Mouse (Mus musculus): ENCODE measurements at regions not wholly inside any gene's neighbourhood (a gene's known extent, or its start where the extent isn't known, plus 50 kb on each side); places are given as distances from the start of the nearest gene placed in this dataset.

GRCm38 (mm10) chr10:12144691-12145090, 724.5 kb downstream of the Utrn start:
- Histone ChIP-seq H3K4me3 (ENCODE audit: low read depth, low read length) (no peak overlapping the region), H3K9me3 (replicated peaks; ENCODE audit: control insufficient read depth, low read length) (no peaks in the 10 kb centered on the region), H3K27me3 (ENCODE audit: control insufficient read depth, insufficient read depth, low read depth, low read length) (no peaks in the 10 kb centered on the region), H3K36me3 (ENCODE audit: control insufficient read depth, insufficient read depth) (no peaks in the 10 kb centered on the region), H3K4me1 (ENCODE audit: control insufficient read depth, low read depth, low read length) (no peaks in the 10 kb centered on the region), H3K4me2 (ENCODE audit: low read depth, low read length) (no peak overlapping the region), H3K27ac (ENCODE audit: low read length) (no peak overlapping the region), H3K9ac (ENCODE audit: low read depth, low read length) (no peak overlapping the region)
- 32% methylated on average over 1 of the region's 1 CpGs for WGBS (ENCODE audit: insufficient replicate concordance)
- ATAC-seq (ENCODE audit: low read depth), result no peak

DNA sequence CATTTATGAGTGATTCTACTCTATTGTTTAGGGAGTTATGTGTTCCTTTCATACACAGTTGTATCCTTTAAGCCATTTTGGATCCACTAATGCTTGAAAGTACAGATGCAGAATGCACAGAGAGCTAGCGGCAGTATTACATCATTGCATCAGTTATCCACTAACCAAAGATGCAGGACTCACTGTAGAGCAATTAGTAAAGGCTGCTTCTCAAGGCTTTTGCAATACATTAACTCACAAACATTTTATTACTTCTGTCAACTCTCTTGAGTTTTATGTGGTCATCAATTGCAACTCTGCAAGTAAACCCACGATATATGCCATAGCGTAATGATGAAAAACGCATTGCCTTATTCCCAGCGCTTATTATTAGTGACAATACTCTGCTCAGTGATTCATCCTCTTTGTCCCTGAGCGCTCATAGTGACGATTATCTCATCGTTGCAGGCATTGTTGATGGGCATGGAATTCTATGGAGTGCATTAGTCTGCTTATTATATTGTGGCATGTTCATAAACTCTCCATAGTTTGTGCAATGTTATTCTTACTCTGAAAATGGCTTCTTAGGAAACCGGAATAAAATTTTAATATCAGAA, 722.1 kb downstream of the Utrn start:
- no peak overlapping the region for H3K4me2 ChIP-seq (ENCODE audit: low read depth, low read length)
- H3K27ac ChIP-seq (ENCODE audit: low read length), result no peak overlapping the region
- no peaks in the 10 kb centered on the region for H3K9me3 ChIP-seq (replicated peaks; ENCODE audit: control insufficient read depth, low read length)
- no peaks in the 10 kb centered on the region for H3K36me3 ChIP-seq (ENCODE audit: control insufficient read depth, insufficient read depth)
- H3K4me3 ChIP-seq (ENCODE audit: low read depth, low read length), result no peak overlapping the region
- no peak for ATAC-seq (ENCODE audit: low read depth)
- H3K27me3 ChIP-seq (ENCODE audit: control insufficient read depth, insufficient read depth, low read depth, low read length), result no peaks in the 10 kb centered on the region
- WGBS (ENCODE audit: insufficient replicate concordance), result 72% methylated on average over 9 of the region's 9 CpGs
- no peak overlapping the region for H3K9ac ChIP-seq (ENCODE audit: low read depth, low read length)
- no peaks in the 10 kb centered on the region for H3K4me1 ChIP-seq (ENCODE audit: control insufficient read depth, low read depth, low read length)

DNA sequence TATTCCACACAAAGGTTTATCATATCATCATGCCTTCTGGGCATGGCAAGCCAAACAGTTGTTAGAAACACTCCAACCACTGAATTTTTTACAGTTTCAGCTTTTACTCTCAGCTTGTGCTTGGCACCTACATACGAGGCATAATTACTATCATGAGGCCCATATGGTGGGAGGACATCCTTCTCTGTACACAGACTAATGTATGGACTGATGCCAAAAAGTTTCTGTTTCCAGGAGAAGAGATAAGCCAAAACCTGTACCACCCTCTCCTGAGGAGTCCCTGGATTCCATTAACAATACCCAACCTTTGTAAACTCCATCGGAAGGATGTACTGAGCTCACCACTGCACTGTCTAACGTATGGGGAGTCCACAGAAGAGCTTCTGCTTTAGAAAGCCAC, 698.9 kb downstream of the Utrn start:
- Histone ChIP-seq H3K36me3 (ENCODE audit: control insufficient read depth, insufficient read depth) (no peaks in the 10 kb centered on the region), H3K4me2 (ENCODE audit: low read depth, low read length) (no peak overlapping the region), H3K9ac (ENCODE audit: low read depth, low read length) (no peak overlapping the region), H3K4me3 (ENCODE audit: low read depth, low read length) (no peak overlapping the region), H3K27me3 (ENCODE audit: control insufficient read depth, insufficient read depth, low read depth, low read length) (no peaks in the 10 kb centered on the region), H3K27ac (ENCODE audit: low read length) (no peak overlapping the region), H3K4me1 (ENCODE audit: control insufficient read depth, low read depth, low read length) (no peaks in the 10 kb centered on the region), H3K9me3 (replicated peaks; ENCODE audit: control insufficient read depth, low read length) (no peaks in the 10 kb centered on the region)
- no peak for ATAC-seq (ENCODE audit: low read depth)
- 51% methylated on average over 3 of the region's 3 CpGs for WGBS (ENCODE audit: insufficient replicate concordance)

GRCm38 (mm10) chr10:12174200-12174818, 694.9 kb downstream of the Utrn start:
- no peak overlapping the region for H3K27ac ChIP-seq (ENCODE audit: low read length)
- H3K36me3 ChIP-seq (ENCODE audit: control insufficient read depth, insufficient read depth), result no peaks in the 10 kb centered on the region
- no peak overlapping the region for H3K9ac ChIP-seq (ENCODE audit: low read depth, low read length)
- no peak overlapping the region for H3K4me2 ChIP-seq (ENCODE audit: low read depth, low read length)
- WGBS (ENCODE audit: insufficient replicate concordance), result 66% methylated on average over 14 of the region's 14 CpGs
- H3K9me3 ChIP-seq (replicated peaks; ENCODE audit: control insufficient read depth, low read length), result no peaks in the 10 kb centered on the region
- no peak overlapping the region for H3K4me3 ChIP-seq (ENCODE audit: low read depth, low read length)
- no peaks in the 10 kb centered on the region for H3K27me3 ChIP-seq (ENCODE audit: control insufficient read depth, insufficient read depth, low read depth, low read length)
- ATAC-seq (ENCODE audit: low read depth), result no peak
- H3K4me1 ChIP-seq (ENCODE audit: control insufficient read depth, low read depth, low read length), result no peaks in the 10 kb centered on the region

- WGBS (ENCODE audit: insufficient replicate concordance), result 53% methylated on average over 3 of the region's 3 CpGs
- H3K9me3 ChIP-seq (replicated peaks; ENCODE audit: control insufficient read depth, low read length), result no peaks in the 10 kb centered on the region
- no peaks in the 10 kb centered on the region for H3K4me1 ChIP-seq (ENCODE audit: control insufficient read depth, low read depth, low read length)
- H3K4me3 ChIP-seq (ENCODE audit: low read depth, low read length), result no peak overlapping the region
- H3K27ac ChIP-seq (ENCODE audit: low read length), result no peak overlapping the region
- H3K27me3 ChIP-seq (ENCODE audit: control insufficient read depth, insufficient read depth, low read depth, low read length), result no peaks in the 10 kb centered on the region
- no peak for ATAC-seq (ENCODE audit: low read depth)
- no peak overlapping the region for H3K4me2 ChIP-seq (ENCODE audit: low read depth, low read length)
- H3K36me3 ChIP-seq (ENCODE audit: control insufficient read depth, insufficient read depth), result no peaks in the 10 kb centered on the region
- no peak overlapping the region for H3K9ac ChIP-seq (ENCODE audit: low read depth, low read length)
Observed at GRCm38 (mm10) chr10:12175141-12175540, 694.0 kb downstream of the Utrn start.

DNA sequence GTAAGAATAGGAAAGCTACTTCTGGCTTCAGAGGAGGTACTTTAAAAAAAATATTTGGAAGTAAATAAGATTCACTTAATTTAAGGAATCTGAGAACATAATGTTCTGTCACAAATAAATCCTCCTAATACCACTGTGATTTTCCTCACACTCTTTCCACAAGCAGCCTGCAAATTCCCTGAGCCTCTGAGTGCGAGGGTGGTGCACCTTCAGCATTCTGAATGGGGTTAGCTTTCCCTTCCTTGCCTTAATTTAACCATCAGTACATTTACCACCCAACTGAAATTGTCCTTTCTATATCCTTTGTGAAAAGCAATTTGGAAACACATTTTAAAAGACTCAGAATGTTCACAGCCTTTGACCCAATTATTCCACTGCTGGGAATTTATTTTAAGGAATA, 691.7 kb downstream of the Utrn start:
- H3K4me3 ChIP-seq (ENCODE audit: low read depth, low read length), result no peak overlapping the region

DNA sequence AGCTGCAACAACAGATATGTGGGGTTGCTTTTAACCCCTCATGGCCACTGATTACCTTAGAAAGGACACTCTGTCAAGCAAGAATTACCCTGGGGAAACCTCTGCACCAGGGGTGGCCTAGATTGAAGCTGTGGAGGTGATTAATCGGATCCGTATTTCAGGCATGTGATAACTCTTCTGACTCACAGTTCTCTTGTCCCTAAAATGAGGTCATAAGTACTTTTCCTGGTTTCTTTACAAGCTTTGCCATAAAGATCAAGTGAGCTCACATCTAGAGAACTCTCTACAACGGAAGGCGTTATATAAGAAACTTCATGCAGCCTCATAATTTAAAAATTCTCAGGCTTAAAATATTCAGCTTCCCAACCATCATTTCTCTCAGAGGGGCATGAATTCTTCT, 688.2 kb downstream of the Utrn start:
- H3K9me3 ChIP-seq (replicated peaks; ENCODE audit: control insufficient read depth, low read length), result no peaks in the 10 kb centered on the region
- H3K4me2 ChIP-seq (ENCODE audit: low read depth, low read length), result no peak overlapping the region
- no peaks in the 10 kb centered on the region for H3K27me3 ChIP-seq (ENCODE audit: control insufficient read depth, insufficient read depth, low read depth, low read length)
- no peak overlapping the region for H3K27ac ChIP-seq (ENCODE audit: low read length)
- ATAC-seq (ENCODE audit: low read depth), result no peak
- no peaks in the 10 kb centered on the region for H3K4me1 ChIP-seq (ENCODE audit: control insufficient read depth, low read depth, low read length)
- H3K36me3 ChIP-seq (ENCODE audit: control insufficient read depth, insufficient read depth), result no peaks in the 10 kb centered on the region
- no peak overlapping the region for H3K4me3 ChIP-seq (ENCODE audit: low read depth, low read length)
- WGBS (ENCODE audit: insufficient replicate concordance), result 65% methylated on average over 4 of the region's 4 CpGs
- no peak overlapping the region for H3K9ac ChIP-seq (ENCODE audit: low read depth, low read length)

More for the DNA sequence above, 691.7 kb downstream of the Utrn start:
- WGBS (ENCODE audit: insufficient replicate concordance), result 52% methylated on average over 1 of the region's 1 CpGs
- Histone ChIP-seq H3K36me3 (ENCODE audit: control insufficient read depth, insufficient read depth) (no peaks in the 10 kb centered on the region), H3K4me1 (ENCODE audit: control insufficient read depth, low read depth, low read length) (no peaks in the 10 kb centered on the region), H3K9ac (ENCODE audit: low read depth, low read length) (no peak overlapping the region), H3K27ac (ENCODE audit: low read length) (no peak overlapping the region), H3K9me3 (replicated peaks; ENCODE audit: control insufficient read depth, low read length) (no peaks in the 10 kb centered on the region), H3K27me3 (ENCODE audit: control insufficient read depth, insufficient read depth, low read depth, low read length) (no peaks in the 10 kb centered on the region), H3K4me2 (ENCODE audit: low read depth, low read length) (no peak overlapping the region)
- ATAC-seq (ENCODE audit: low read depth), result no peak

DNA sequence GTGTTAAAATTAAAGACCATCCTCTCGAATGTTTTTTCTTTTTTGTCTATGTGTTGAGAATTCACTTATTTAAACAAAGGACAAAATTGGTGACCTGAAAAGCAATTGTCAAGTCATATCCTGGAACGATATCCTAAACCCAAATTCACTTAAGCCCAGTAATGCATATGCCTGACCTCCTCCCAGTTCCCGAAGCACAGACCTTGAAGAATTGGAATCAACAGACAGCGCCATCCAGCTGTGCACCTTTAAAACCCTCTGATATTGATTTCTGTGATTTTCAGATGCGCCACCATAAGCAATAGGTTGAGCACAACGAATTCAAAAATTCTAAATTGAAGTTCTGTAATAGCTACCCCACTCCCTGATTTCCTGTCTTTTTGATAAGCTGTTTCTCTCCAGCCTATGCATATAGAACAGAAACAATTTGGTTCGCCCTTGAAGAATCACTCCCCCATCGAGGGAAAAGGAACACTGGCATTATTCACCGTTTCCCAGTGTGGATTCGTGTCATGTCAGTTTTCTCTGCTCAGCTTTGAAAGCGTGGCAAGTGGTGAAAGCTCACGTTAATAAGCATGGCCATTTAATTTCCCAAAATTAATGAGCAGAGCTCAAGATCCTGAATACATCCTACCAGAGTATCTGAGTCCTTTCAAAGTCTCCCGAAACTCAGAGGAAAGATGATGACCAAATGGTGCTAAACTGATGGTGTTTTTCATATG, 682.1 kb downstream of the Utrn start:
- Histone ChIP-seq H3K36me3 (ENCODE audit: control insufficient read depth, insufficient read depth) (no peaks in the 10 kb centered on the region), H3K4me1 (ENCODE audit: control insufficient read depth, low read depth, low read length) (no peaks in the 10 kb centered on the region), H3K4me2 (ENCODE audit: low read depth, low read length) (no peak overlapping the region), H3K4me3 (ENCODE audit: low read depth, low read length) (no peak overlapping the region), H3K9ac (ENCODE audit: low read depth, low read length) (no peak overlapping the region), H3K27ac (ENCODE audit: low read length) (no peak overlapping the region), H3K9me3 (replicated peaks; ENCODE audit: control insufficient read depth, low read length) (no peaks in the 10 kb centered on the region), H3K27me3 (ENCODE audit: control insufficient read depth, insufficient read depth, low read depth, low read length) (no peaks in the 10 kb centered on the region)
- ATAC-seq (ENCODE audit: low read depth), result no peak
- WGBS (ENCODE audit: insufficient replicate concordance), result 62% methylated on average over 13 of the region's 13 CpGs

DNA sequence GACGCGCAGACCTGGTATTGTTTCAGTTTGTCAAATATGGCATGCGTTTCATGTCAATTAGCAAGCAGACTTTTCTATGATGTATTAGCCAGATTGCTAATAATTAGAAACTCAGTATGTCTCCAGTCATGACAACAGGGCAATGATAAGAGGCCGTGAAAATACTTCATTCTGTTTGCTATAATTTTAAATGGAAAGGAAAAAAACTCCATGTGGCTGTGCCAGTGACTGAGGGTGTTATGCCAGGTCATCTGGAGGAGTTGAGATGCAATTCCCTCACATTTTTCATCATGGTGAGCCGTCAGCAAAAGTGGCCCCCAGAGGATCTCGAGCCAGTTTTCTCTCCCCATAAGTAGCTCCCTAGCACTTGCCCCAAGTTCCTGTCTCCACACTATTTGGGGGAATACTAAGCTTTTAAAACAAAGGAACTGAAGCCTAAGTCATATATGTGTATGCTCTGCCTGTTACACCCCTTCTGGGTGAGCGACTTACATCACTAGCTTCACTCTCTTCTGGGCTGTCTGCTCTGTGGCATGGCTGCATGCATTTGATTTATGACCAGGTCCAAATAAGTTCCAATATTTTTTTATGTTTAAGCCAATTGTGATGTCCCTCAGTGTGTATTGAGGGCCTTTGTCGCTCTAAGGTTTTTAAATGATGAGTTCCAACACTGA, 681.4 kb downstream of the Utrn start:
- H3K27ac ChIP-seq (ENCODE audit: low read length), result no peak overlapping the region
- H3K9me3 ChIP-seq (replicated peaks; ENCODE audit: control insufficient read depth, low read length), result no peaks in the 10 kb centered on the region
- H3K4me1 ChIP-seq (ENCODE audit: control insufficient read depth, low read depth, low read length), result no peaks in the 10 kb centered on the region
- H3K36me3 ChIP-seq (ENCODE audit: control insufficient read depth, insufficient read depth), result no peaks in the 10 kb centered on the region
- no peak overlapping the region for H3K4me3 ChIP-seq (ENCODE audit: low read depth, low read length)
- 64% methylated on average over 8 of the region's 8 CpGs for WGBS (ENCODE audit: insufficient replicate concordance)
- no peaks in the 10 kb centered on the region for H3K27me3 ChIP-seq (ENCODE audit: control insufficient read depth, insufficient read depth, low read depth, low read length)
- no peak overlapping the region for H3K4me2 ChIP-seq (ENCODE audit: low read depth, low read length)
- ATAC-seq (ENCODE audit: low read depth), result no peak
- no peak overlapping the region for H3K9ac ChIP-seq (ENCODE audit: low read depth, low read length)
